Mouse (Mus musculus) intestine, embryonic 15.5 days (tissue): ENCODE results near the gene Piezo1. TPM values are rescaled to one million over a fixed set of nuclear protein-coding genes. Genes with fewer than 3 reads are reported as not detected.
A peak's percentile ranks its signal among the peaks of the same experiment; 100 is the strongest.

Source experiments
- ATAC-seq: fragments of 200-750 bp; cut with Nextera tagmentation; 2 replicates; pipeline ENCODE4 v1.8.0; 2017; ENCODE audit warnings: moderate TSS enrichment, moderate library complexity
- H3K27ac ChIP-seq: fragments of 300-500 bp; sonication (generic); 2 replicates; pipeline ENCODE4 v1.5.1; 2015; ENCODE audit warnings: mild to moderate bottlenecking, inconsistent platforms
- H3K27me3 ChIP-seq: fragments of 300-500 bp; sonication (generic); replicated peaks from 2 replicates; pipeline ENCODE4 v1.6.1; 2015; ENCODE audit warnings: inconsistent platforms
- H3K36me3 ChIP-seq: fragments of 300-500 bp; sonication (generic); 2 replicates; pipeline ENCODE4 v1.6.1; 2015; ENCODE audit warnings: inconsistent platforms
- H3K4me1 ChIP-seq: fragments of 300-500 bp; sonication (generic); replicated peaks from 2 replicates; pipeline ENCODE4 v1.6.1; 2015; ENCODE audit warnings: inconsistent platforms
- H3K4me2 ChIP-seq: fragments of 300-500 bp; sonication (generic); replicated peaks from 2 replicates; pipeline ENCODE4 v1.6.1; 2015; ENCODE audit warnings: mild to moderate bottlenecking, inconsistent platforms
- H3K4me3 ChIP-seq: fragments of 300-500 bp; sonication (generic); replicated peaks from 2 replicates; pipeline ENCODE4 v1.5.1; 2015; ENCODE audit warnings: inconsistent platforms
- H3K9ac ChIP-seq: fragments of 300-500 bp; sonication (generic); 2 replicates; pipeline ENCODE4 v1.6.1; 2015; ENCODE audit warnings: inconsistent platforms
- H3K9me3 ChIP-seq: fragments of 300-500 bp; sonication (generic); 2 replicates; pipeline ENCODE4 v1.6.1; 2016; ENCODE audit warnings: inconsistent platforms
- WGBS: fragments of 180-500 bp; shearing (Covaris S2); methylation state at CpG from one replicate; pipeline ENCODE4 v1.1.7; 2015; 5-methylcytosine and 5-hydroxymethylcytosine counted together
- polyA plus RNA-seq: library from polyadenylated mRNA; unstranded; fragments of >200 nt; fragmentation: Nextera tagmentation; extraction: Ambion mirVana; gene quantifications from 2 replicates; pipeline ENCODE4 v1.2.1, GENCODE M21; 2015

Piezo1 gene
- polyA plus RNA-seq, 1 experiment from 2014 or later, result 10.8 TPM

DNA sequence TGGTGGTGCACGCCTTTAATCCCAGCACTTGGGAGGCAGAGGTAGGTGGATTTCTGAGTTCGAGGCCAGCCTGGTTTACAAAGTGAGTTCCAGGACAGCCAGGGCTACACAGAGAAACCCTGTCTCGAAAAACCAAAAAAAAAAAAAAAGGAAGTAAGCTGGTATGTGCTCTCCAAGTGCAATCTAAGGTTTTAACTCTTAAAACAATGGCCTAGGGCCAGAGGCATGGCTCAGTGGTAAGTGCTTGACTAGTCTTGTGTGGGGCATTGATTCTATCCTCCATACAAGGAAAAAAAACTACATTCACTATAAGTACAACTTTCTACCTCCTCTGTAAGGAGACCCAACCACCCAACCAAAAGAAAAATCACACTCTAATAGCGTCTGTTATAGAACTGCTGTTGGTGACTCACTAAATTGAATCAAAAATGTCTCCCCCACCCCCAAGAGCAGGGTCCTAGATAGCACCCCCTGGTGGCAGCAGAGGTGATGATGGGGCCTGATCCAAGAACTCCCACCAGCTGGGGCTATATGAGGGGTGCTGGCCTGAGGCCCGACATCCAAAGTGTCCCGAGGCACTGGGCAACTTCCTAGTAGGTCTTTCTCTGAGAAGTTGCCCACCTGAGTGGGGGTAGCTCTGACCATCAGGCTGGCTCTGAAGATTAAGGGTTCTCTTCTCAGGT is 91.8 kb downstream of the Piezo1 start:
- Histone ChIP-seq H3K9ac (no peak overlapping the region), H3K4me1 (peaks cover 22% of the 10 kb centered on the region), H3K4me2 (no peak overlapping the region), H3K9me3 (no peaks in the 10 kb centered on the region), H3K27ac (no peak overlapping the region), H3K4me3 (no peak overlapping the region), H3K36me3 (no peaks in the 10 kb centered on the region), H3K27me3 (peaks cover 29% of the 10 kb centered on the region)
- 59% methylated on average over 6 of the region's 6 CpGs for WGBS
- no peak for ATAC-seq

DNA sequence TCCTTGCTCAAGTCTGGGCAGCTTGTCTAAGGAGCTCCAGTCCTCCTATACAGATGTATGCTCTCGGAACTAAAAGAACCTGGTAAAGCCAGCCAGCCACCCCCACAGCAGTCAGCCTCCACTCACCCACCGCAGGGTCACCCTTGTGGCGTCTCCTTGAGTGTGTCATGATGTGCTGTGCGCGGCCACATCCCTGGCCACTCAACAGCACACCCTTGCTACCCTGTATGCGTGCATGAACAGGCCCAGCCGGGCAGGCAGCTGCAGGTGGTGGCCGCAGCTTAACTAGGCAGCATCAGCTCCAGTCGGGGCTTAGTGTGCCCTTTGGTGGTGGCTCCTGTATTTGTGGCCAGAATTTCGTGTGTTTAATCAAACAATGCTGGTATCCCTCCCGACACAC is 94.0 kb downstream of the Piezo1 start:
- Histone ChIP-seq H3K4me2 (no peak overlapping the region), H3K27ac (no peak overlapping the region), H3K4me1 (peaks cover 22% of the 10 kb centered on the region), H3K9me3 (no peaks in the 10 kb centered on the region), H3K9ac (no peak overlapping the region), H3K4me3 (no peak overlapping the region), H3K27me3 (peaks cover 23% of the 10 kb centered on the region), H3K36me3 (no peaks in the 10 kb centered on the region)
- no peak for ATAC-seq
- WGBS, result 73% methylated on average over 11 of the region's 11 CpGs

DNA sequence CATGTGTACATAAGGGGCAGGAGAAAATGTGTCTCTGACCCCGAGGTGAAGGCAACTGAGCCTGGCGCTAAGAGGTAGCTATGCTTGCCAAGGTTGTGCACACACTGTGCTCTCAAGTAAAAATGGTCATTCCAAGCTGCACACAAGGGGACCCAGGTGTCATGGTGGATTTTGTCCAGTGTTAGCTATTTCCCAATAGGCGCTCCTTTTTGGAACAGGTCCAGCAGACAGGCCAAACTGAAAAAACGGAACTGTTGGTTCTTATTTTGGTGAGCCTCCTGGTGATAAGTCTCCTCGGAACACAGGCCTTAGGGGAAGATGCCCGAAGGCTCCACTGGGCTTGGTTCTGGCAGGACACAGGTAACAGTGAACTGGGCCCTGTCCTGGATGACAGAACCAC is 96.7 kb downstream of the Piezo1 start:
- H3K36me3 ChIP-seq, result no peaks in the 10 kb centered on the region
- 79% methylated on average over 6 of the region's 6 CpGs for WGBS
- no peak overlapping the region for H3K9ac ChIP-seq
- no peak overlapping the region for H3K4me3 ChIP-seq
- peaks cover 5% of the 10 kb centered on the region; the same call in 1 of the 2 replicates for H3K27me3 ChIP-seq
- H3K4me2 ChIP-seq, result no peak overlapping the region
- no peaks in the 10 kb centered on the region for H3K4me1 ChIP-seq
- H3K27ac ChIP-seq, result no peak overlapping the region
- H3K9me3 ChIP-seq, result no peaks in the 10 kb centered on the region
- no peak for ATAC-seq

DNA sequence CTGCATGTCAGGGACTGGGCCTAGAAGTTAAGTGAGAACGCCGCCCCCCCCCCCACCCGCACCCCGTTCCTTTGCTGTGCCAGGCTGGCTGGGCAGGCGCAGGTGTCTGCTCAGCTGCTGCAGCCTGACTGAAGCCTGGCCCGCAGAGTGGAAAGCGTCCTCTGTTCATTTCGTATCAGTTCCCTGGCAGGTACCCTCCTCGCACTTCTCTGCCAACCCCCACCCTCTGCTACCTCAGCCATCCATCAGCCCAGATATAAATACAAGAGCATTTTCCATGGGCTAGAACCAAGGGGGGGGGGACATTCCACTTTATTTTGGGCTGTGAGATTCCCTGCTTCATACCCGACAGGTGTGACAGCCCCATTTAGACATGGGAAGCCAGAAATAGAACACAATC is 99.0 kb downstream of the Piezo1 start:
- WGBS, result 82% methylated on average over 9 of the region's 10 CpGs
- no peaks in the 10 kb centered on the region for H3K36me3 ChIP-seq
- no peak overlapping the region for H3K4me2 ChIP-seq
- no peaks in the 10 kb centered on the region for H3K27me3 ChIP-seq
- H3K9me3 ChIP-seq, result no peaks in the 10 kb centered on the region
- no peak overlapping the region for H3K4me3 ChIP-seq
- no peaks in the 10 kb centered on the region for H3K4me1 ChIP-seq
- no peak overlapping the region for H3K9ac ChIP-seq
- ATAC-seq, result no peak
- H3K27ac ChIP-seq, result no peak overlapping the region

DNA sequence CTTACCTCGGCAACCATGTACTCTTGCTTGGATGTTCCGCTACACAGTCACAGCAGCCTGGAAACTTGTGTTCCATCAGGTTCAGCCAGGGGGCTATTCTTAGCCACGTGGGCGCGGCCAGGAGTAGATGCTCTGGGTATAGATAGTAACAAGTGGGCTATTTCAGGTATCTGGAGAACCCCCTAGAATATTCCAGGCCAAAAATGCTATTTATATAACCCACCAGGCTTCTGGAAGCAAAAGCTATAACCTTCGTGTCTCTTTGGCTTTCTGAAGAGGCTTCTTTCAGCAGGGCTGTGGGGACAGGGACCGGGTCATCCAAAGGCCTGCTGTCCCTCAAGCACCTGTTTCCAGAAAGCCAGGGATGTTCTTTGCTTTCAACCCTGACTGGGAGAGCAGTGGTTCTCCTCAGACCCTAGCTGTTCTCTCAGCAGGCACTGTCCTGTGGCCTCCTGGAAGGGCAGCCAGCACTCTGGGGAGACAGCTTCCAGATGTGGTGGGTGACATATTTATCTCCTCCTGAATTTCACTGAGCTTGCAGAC is 99.9 kb downstream of the Piezo1 start:
- H3K27ac ChIP-seq, result no peak overlapping the region

DNA sequence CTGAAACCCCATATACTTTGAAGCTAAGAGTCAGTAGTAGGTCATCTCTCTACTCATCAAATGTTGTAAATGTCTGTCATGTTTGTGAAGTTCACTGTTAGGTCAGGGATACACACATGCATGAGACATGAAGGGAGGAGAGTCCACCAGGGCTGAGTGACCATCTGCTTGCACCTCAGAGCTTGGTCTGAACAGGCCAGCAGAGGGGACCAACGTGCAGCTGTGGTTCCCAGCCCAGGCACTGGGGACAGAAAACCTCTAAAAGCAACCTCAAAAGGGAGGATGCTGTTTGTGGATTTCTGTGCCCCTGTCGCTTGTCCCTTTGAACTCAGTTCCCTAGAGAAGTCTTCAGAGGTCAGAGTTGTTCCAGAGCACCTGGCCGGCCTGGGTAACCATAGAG is 105.9 kb downstream of the Piezo1 start:
- 0 out of 2 replicates have a peak overlapping the region, but pooled peaks have one; percentile 51 for H3K9ac ChIP-seq
- no peaks in the 10 kb centered on the region for H3K9me3 ChIP-seq
- H3K4me2 ChIP-seq, result no peak overlapping the region
- ATAC-seq, result no peak
- no peaks in the 10 kb centered on the region for H3K27me3 ChIP-seq
- 61% methylated on average over 3 of the region's 3 CpGs for WGBS
- H3K4me1 ChIP-seq, result peaks cover 21% of the 10 kb centered on the region
- H3K4me3 ChIP-seq, result no peak overlapping the region
- H3K27ac ChIP-seq, result 0 out of 2 replicates have a peak overlapping the region, but pooled peaks have one; percentile 7
- no peaks in the 10 kb centered on the region for H3K36me3 ChIP-seq

More for the DNA sequence above, 99.9 kb downstream of the Piezo1 start:
- Histone ChIP-seq H3K4me1 (no peaks in the 10 kb centered on the region), H3K4me3 (no peak overlapping the region), H3K9me3 (no peaks in the 10 kb centered on the region), H3K4me2 (no peak overlapping the region), H3K27me3 (no peaks in the 10 kb centered on the region), H3K9ac (no peak overlapping the region), H3K36me3 (no peaks in the 10 kb centered on the region)
- 56% methylated on average over 7 of the region's 7 CpGs for WGBS
- ATAC-seq, result 0 out of 2 replicates have a peak, but pooled peaks have one; percentile 50

DNA sequence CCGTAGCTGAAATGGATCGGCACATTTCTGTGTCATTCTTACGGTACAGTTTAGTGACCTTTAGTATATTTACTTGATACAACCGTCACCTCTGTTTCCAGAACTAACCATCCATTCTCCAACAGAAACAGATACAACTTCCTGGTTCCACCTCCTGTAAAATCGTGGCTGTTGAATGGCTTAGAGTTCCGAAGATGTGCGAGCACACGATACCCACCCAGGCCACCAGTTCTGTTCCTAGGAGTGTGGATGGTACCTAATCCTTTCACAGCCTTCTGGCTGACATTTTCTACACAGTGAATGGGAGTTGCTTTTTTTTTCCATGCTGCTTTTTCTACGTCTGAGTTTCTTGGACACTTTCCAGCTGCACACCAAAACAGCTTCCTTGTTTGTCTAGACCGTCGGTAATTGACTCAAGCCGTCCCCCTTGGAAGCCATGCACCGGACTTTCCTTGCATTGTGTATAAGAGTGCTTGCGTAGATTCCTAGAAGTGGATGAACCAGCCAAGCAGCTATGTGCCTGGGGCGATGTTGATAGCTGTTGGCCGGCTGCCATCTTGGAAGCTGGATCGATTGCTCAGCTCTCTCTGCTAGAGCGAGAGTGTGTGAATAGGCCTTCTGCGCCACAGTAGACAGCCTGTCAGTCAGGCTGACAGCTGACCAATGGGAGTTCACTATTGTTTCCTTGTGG is 106.9 kb downstream of the Piezo1 start:
- peak overlapping the region; percentile 68 for H3K4me3 ChIP-seq
- no peaks in the 10 kb centered on the region for H3K9me3 ChIP-seq
- peak overlapping the region; percentile 65 for H3K4me2 ChIP-seq
- 2% methylated on average over 19 of the region's 19 CpGs for WGBS
- H3K9ac ChIP-seq, result peak overlapping the region; percentile 51
- H3K27me3 ChIP-seq, result no peaks in the 10 kb centered on the region
- ATAC-seq, result peak; percentile 60
- peaks cover 21% of the 10 kb centered on the region for H3K4me1 ChIP-seq
- peaks cover 6% of the 10 kb centered on the region; the same call in 1 of the 2 replicates for H3K36me3 ChIP-seq
- H3K27ac ChIP-seq, result peak overlapping the region; percentile 93

DNA sequence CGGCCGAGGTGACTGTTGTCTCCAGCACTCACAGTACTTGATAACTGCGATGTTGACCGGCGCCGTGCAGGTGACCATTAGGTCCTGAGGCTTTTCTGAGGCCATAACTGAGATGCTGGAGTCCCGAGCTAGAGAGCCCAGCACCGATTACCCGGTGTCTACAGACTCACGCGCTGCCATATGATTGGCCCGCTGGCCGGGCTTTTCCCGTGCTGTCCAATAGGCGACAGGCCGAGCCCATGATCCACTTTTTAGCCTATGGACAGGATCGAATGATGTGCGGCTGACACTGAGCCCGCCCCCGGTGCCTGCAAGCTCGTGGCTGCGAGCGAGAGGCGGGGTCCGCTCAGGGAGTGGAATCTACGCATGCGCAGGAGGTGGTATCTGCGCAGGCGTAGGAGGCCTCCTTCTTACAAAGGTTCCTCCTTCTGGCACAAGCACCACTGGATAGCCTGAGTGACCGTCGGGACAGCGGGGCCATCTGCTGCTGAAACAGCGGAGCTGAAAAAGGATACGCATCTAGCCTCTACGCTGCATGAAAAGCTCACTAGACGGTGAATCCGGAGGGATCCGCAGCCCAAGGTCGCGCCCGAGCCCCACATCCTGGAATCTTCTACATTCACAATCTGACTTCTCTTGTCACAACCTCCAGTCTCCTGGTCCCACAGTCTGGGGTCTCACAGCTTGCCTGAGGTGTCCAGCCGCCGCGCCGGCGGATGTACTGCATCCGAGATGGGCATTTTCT is 107.7 kb downstream of the Piezo1 start, which contains the start of gene Mvd:
Gene Mvd, minus strand, starts transcription at position 161 of the 745 bp plus-strand sequence.
- Histone ChIP-seq H3K4me2 (peak within 1 kb of the TSS; percentile 96), H3K27me3 (no peaks in the 10 kb centered on the region), H3K36me3 (peaks cover 9% of the 10 kb centered on the region; the same call in 1 of the 2 replicates), H3K4me3 (peak within 1 kb of the TSS; percentile 68), H3K9ac (peak within 1 kb of the TSS; percentile 66), H3K4me1 (peaks cover 22% of the 10 kb centered on the region), H3K9me3 (no peaks in the 10 kb centered on the region), H3K27ac (peak within 1 kb of the TSS; percentile 93)
- WGBS, result under 1% methylated on average over 47 of the region's 47 CpGs
- peak; percentile 98 for ATAC-seq

DNA sequence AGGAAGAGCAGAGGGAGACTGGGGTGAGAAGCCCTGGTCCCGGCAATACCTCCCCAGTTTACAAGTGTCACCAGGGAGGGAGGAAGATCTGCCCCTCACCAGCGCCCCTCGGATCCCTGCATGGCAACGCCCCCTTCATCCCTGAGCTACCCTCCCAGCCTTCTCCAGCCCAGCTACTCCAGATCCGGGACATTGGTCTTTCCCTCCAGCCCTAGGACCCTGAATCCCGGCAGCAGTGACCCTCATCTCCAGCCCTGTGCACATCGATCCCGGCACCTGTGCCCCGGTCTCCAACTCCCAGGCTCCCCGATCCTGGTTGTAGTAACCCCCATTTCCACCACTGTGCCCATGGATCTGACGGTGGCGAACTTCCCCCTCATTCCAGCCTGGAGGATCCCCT is 108.3 kb downstream of the Piezo1 start:
- peak overlapping the region; percentile 68 for H3K4me3 ChIP-seq
- peak; percentile 12 for ATAC-seq
- peaks cover 11% of the 10 kb centered on the region; the same call in 1 of the 2 replicates for H3K36me3 ChIP-seq
- H3K9me3 ChIP-seq, result no peaks in the 10 kb centered on the region
- no peaks in the 10 kb centered on the region for H3K27me3 ChIP-seq
- H3K27ac ChIP-seq, result peak overlapping the region; percentile 78
- H3K9ac ChIP-seq, result peak overlapping the region; percentile 66
- peak overlapping the region; percentile 96 for H3K4me2 ChIP-seq
- H3K4me1 ChIP-seq, result peaks cover 26% of the 10 kb centered on the region
- WGBS, result under 1% methylated on average over 12 of the region's 12 CpGs

DNA sequence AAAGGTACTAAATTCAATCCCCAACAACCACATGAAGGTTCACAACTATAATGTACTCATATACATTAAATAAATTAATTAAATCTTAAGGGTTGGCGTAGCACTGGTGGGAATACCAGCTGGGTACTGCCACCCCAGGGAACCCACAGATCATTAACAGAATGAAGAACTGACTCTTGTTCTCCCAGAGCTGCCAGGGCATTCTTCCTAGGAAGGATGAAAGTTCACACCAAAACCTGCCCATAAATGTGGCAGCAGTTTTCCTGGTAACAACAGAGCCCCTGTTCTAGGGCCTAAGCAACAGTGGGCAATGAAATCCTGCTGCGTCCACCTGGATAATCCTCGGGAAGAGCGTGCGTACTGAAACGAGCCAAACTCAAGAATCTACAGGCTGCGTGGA is 108.8 kb downstream of the Piezo1 start:
- Histone ChIP-seq H3K9ac (peak overlapping the region; percentile 66), H3K4me1 (peaks cover 29% of the 10 kb centered on the region), H3K4me2 (peak overlapping the region; percentile 96), H3K27ac (peak overlapping the region; percentile 78), H3K36me3 (peaks cover 11% of the 10 kb centered on the region), H3K9me3 (no peaks in the 10 kb centered on the region), H3K27me3 (no peaks in the 10 kb centered on the region), H3K4me3 (peak overlapping the region; percentile 68)
- no peak for ATAC-seq
- WGBS, result 16% methylated on average over 7 of the region's 7 CpGs

DNA sequence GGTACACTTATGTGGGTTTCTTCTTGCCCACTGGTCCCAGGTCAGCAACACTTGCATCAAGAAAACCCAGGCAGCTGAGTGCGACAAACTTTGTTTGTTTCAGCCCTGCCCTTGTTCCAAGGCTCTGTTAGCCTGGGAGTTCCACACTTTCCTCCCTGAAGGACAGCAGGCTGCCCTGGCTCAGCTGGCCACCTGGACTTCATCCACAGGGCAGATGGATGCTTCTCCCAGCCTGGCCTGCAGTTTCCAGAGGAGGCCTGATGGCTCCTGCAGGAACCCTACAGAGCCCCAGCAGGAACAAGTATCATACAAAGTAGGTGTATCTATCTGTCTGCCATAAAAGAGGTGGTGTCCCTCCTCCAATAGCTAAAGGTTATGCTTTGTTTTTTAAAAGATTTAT is 109.8 kb downstream of the Piezo1 start:
- H3K27me3 ChIP-seq, result no peaks in the 10 kb centered on the region
- no peak overlapping the region for H3K9ac ChIP-seq
- no peak overlapping the region for H3K4me2 ChIP-seq
- 74% methylated on average over 1 of the region's 1 CpGs for WGBS
- no peak overlapping the region for H3K4me3 ChIP-seq
- ATAC-seq, result no peak
- no peaks in the 10 kb centered on the region for H3K9me3 ChIP-seq
- H3K36me3 ChIP-seq, result peaks cover 22% of the 10 kb centered on the region
- no peak overlapping the region for H3K27ac ChIP-seq
- peaks cover 29% of the 10 kb centered on the region for H3K4me1 ChIP-seq

DNA sequence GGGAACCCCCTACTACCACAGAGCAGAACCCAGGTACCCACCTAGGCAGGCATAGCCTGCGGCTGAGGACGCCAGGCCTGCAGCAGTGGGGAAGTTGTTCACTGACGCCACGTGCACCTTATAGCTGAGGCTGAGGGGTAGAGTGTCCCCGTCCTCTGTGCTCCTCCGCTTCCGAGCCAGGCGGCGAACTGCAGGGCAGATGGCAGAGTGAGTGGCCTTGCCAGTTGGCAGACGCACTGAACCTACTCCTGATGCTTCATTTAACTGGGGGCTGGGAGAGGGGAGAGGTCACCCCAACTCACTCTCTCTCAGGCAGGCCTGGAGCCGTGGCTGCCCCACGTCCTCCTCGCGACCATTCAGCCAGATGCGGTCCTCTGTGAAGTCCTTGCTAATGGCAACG is 111.8 kb downstream of the Piezo1 start:
- Histone ChIP-seq H3K4me3 (no peak overlapping the region), H3K36me3 (peaks cover 37% of the 10 kb centered on the region), H3K9me3 (no peaks in the 10 kb centered on the region), H3K27ac (no peak overlapping the region), H3K9ac (no peak overlapping the region), H3K27me3 (no peaks in the 10 kb centered on the region), H3K4me2 (no peak overlapping the region), H3K4me1 (peaks cover 14% of the 10 kb centered on the region)
- no peak for ATAC-seq
- 95% methylated on average over 16 of the region's 16 CpGs for WGBS
